Mouse (Mus musculus): ENCODE data around the gene Prpf3. TPM values are rescaled to one million over a fixed set of nuclear protein-coding genes. Genes with fewer than 3 reads are reported as not detected.
"Not testable (repeated sequence)": the region's sequence is repeated elsewhere in the genome, so short reads cannot be mapped to it uniquely, and the experiment has no call there.

The Prpf3 gene
- polyA plus RNA-seq, 1 experiment, result 100 TPM

GRCm38 (mm10) chr3:95808384-95808783 lies 47.3 kb downstream of the Prpf3 start:
- H3K4me3 ChIP-seq (ENCODE audit: low read depth, low read length), result no peak overlapping the region
- no peaks in the 10 kb centered on the region for H3K9me3 ChIP-seq (replicated peaks; ENCODE audit: control insufficient read depth, insufficient read depth, low read length, poor library complexity, severe bottlenecking)
- H3K36me3 ChIP-seq (ENCODE audit: control insufficient read depth, insufficient read depth, low read length, poor library complexity, severe bottlenecking), result peaks cover 3% of the 10 kb centered on the region
- no peak overlapping the region for H3K9ac ChIP-seq (ENCODE audit: low read depth, poor library complexity, severe bottlenecking)
- no peaks in the 10 kb centered on the region for H3K27me3 ChIP-seq (ENCODE audit: control insufficient read depth, insufficient read depth, low read length, poor library complexity, severe bottlenecking)
- H3K4me1 ChIP-seq (ENCODE audit: control insufficient read depth, insufficient read depth, low read length), result no peaks in the 10 kb centered on the region
- no peak for TF ChIP-seq EP300 (IDR thresholded peaks at IDR 0.05; ENCODE audit: insufficient read depth, low read depth, low read length)
- TF ChIP-seq CTCF (IDR thresholded peaks at IDR 0.05; ENCODE audit: low read depth, low read length), result no peak
- no peak for TF ChIP-seq POLR2A (IDR thresholded peaks at IDR 0.05; ENCODE audit: insufficient read depth, low read length)
- no peak overlapping the region for H3K27ac ChIP-seq (ENCODE audit: insufficient read depth, low read length)

DNA sequence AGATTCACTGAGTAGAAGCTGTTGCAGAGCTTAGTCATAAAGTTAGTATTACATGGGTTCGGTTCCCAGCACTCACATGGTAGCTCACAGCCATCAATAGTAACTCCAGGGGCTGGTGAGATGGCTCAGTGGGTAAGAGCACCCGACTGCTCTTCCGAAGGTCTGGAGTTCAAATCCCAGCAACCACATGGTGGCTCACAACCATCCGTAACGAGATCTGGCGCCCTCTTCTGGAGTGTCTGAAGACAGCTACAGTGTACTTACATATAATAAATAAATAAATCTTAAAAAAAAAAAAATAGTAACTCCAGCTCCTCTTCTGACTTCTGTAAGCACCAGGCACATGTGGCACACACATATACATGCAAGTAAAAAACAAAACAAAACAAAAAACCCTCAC lies 48.1 kb downstream of the Prpf3 start:
- not testable (repeated sequence) for H3K9me3 ChIP-seq (replicated peaks; ENCODE audit: control insufficient read depth, insufficient read depth, low read length, poor library complexity, severe bottlenecking); H3K36me3 ChIP-seq (ENCODE audit: control insufficient read depth, insufficient read depth, low read length, poor library complexity, severe bottlenecking); H3K27ac ChIP-seq (ENCODE audit: insufficient read depth, low read length); H3K4me3 ChIP-seq (ENCODE audit: low read depth, low read length); H3K4me1 ChIP-seq (ENCODE audit: control insufficient read depth, insufficient read depth, low read length); H3K9ac ChIP-seq (ENCODE audit: low read depth, poor library complexity, severe bottlenecking); H3K27me3 ChIP-seq (ENCODE audit: control insufficient read depth, insufficient read depth, low read length, poor library complexity, severe bottlenecking)

DNA sequence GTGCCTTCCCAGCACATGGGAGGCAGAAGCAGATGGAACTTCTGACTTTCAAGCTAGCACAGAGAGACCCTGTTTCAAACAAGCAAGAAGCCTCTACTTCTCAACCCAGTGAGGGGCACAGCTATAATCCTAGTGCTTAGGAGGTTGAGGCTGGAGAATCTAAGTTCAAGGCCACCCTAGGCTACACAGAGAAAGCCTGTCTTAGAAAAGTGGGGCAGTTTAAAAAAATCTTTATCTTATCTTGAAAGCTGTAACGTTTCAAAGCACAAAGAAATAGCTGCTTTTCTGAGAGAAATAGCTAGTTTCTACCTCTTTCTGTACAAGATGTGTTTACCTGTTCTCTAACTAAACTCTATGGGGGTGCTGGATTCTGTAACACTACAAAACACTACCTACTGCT lies 49.0 kb downstream of the Prpf3 start:
- no peaks in the 10 kb centered on the region for H3K4me1 ChIP-seq (ENCODE audit: control insufficient read depth, insufficient read depth, low read length)
- H3K27ac ChIP-seq (ENCODE audit: insufficient read depth, low read length), result no peak overlapping the region
- no peak overlapping the region for H3K9ac ChIP-seq (ENCODE audit: low read depth, poor library complexity, severe bottlenecking)
- TF ChIP-seq POLR2A (IDR thresholded peaks at IDR 0.05; ENCODE audit: insufficient read depth, low read length), result no peak
- TF ChIP-seq CTCF (IDR thresholded peaks at IDR 0.05; ENCODE audit: low read depth, low read length), result no peak
- TF ChIP-seq EP300 (IDR thresholded peaks at IDR 0.05; ENCODE audit: insufficient read depth, low read depth, low read length), result no peak
- H3K4me3 ChIP-seq (ENCODE audit: low read depth, low read length), result no peak overlapping the region
- no peaks in the 10 kb centered on the region for H3K9me3 ChIP-seq (replicated peaks; ENCODE audit: control insufficient read depth, insufficient read depth, low read length, poor library complexity, severe bottlenecking)
- peaks cover 3% of the 10 kb centered on the region for H3K36me3 ChIP-seq (ENCODE audit: control insufficient read depth, insufficient read depth, low read length, poor library complexity, severe bottlenecking)
- no peaks in the 10 kb centered on the region for H3K27me3 ChIP-seq (ENCODE audit: control insufficient read depth, insufficient read depth, low read length, poor library complexity, severe bottlenecking)

DNA sequence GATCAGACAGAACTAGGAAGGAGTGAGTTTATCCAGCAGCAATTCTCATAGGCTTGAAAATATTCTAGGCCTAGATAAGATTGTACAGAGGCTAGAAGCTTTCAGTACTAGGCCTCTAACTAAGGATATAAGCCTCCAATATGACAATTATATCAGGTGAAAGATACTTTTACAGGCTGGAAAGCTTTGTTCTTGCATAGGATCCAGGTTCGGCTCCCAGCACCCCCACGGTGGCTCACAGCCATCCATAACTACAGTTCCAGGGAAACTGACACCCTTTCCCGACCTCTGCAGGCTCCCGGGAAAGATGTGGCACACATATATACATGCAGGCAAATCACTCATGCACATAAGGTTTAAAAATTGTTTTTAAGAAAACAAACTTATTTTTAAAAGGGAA lies 51.8 kb downstream of the Prpf3 start:
- TF ChIP-seq POLR2A (IDR thresholded peaks at IDR 0.05; ENCODE audit: insufficient read depth, low read length), result no peak
- TF ChIP-seq CTCF (IDR thresholded peaks at IDR 0.05; ENCODE audit: low read depth, low read length), result no peak
- no peak for TF ChIP-seq EP300 (IDR thresholded peaks at IDR 0.05; ENCODE audit: insufficient read depth, low read depth, low read length)
- H3K36me3 ChIP-seq (ENCODE audit: control insufficient read depth, insufficient read depth, low read length, poor library complexity, severe bottlenecking), result peaks cover 3% of the 10 kb centered on the region; the same call in 1 of the 2 replicates

GRCm38 (mm10) chr3:95798756-95799155 lies 56.9 kb downstream of the Prpf3 start:
- TF ChIP-seq EP300 (IDR thresholded peaks at IDR 0.05; ENCODE audit: insufficient read depth, low read depth, low read length), result no peak
- TF ChIP-seq POLR2A (IDR thresholded peaks at IDR 0.05; ENCODE audit: insufficient read depth, low read length), result no peak
- TF ChIP-seq CTCF (IDR thresholded peaks at IDR 0.05; ENCODE audit: low read depth, low read length), result no peak
- H3K27me3 ChIP-seq (ENCODE audit: control insufficient read depth, insufficient read depth, low read length, poor library complexity, severe bottlenecking), result no peaks in the 10 kb centered on the region
- H3K4me1 ChIP-seq (ENCODE audit: control insufficient read depth, insufficient read depth, low read length), result peaks cover 2% of the 10 kb centered on the region
- no peaks in the 10 kb centered on the region for H3K9me3 ChIP-seq (replicated peaks; ENCODE audit: control insufficient read depth, insufficient read depth, low read length, poor library complexity, severe bottlenecking)
- no peaks in the 10 kb centered on the region for H3K36me3 ChIP-seq (ENCODE audit: control insufficient read depth, insufficient read depth, low read length, poor library complexity, severe bottlenecking)
- no peak overlapping the region for H3K9ac ChIP-seq (ENCODE audit: low read depth, poor library complexity, severe bottlenecking)
- H3K27ac ChIP-seq (ENCODE audit: insufficient read depth, low read length), result no peak overlapping the region
- no peak overlapping the region for H3K4me3 ChIP-seq (ENCODE audit: low read depth, low read length)

More for the DNA sequence above, 51.8 kb downstream of the Prpf3 start:
- no peak overlapping the region for H3K27ac ChIP-seq (ENCODE audit: insufficient read depth, low read length)
- H3K9ac ChIP-seq (ENCODE audit: low read depth, poor library complexity, severe bottlenecking), result no peak overlapping the region
- H3K4me1 ChIP-seq (ENCODE audit: control insufficient read depth, insufficient read depth, low read length), result no peaks in the 10 kb centered on the region
- H3K9me3 ChIP-seq (replicated peaks; ENCODE audit: control insufficient read depth, insufficient read depth, low read length, poor library complexity, severe bottlenecking), result no peaks in the 10 kb centered on the region
- no peak overlapping the region for H3K4me3 ChIP-seq (ENCODE audit: low read depth, low read length)
- no peaks in the 10 kb centered on the region for H3K27me3 ChIP-seq (ENCODE audit: control insufficient read depth, insufficient read depth, low read length, poor library complexity, severe bottlenecking)

DNA sequence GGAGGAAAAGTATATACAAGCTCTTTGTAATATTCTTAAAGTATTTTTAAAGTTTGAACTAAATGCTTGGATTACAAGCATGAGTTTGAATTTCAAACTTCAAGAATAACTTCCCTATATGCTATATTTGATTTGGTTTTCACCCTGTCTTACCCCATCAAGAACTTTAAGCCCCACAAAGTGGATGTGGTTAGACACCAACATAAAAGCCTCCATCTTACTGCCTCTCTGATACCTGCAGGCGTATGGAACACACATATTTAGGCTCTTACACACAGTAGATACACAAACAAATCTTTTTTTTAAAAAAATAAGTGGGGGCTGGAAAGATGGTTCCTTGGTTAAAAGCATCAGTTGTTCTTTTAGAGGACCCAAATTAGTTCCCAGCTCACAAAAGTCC lies 61.4 kb downstream of the Prpf3 start:
- no peaks in the 10 kb centered on the region for H3K36me3 ChIP-seq (ENCODE audit: control insufficient read depth, insufficient read depth, low read length, poor library complexity, severe bottlenecking)
- H3K4me1 ChIP-seq (ENCODE audit: control insufficient read depth, insufficient read depth, low read length), result peaks cover 2% of the 10 kb centered on the region
- H3K9me3 ChIP-seq (replicated peaks; ENCODE audit: control insufficient read depth, insufficient read depth, low read length, poor library complexity, severe bottlenecking), result no peaks in the 10 kb centered on the region
- no peaks in the 10 kb centered on the region for H3K27me3 ChIP-seq (ENCODE audit: control insufficient read depth, insufficient read depth, low read length, poor library complexity, severe bottlenecking)
- no peak overlapping the region for H3K27ac ChIP-seq (ENCODE audit: insufficient read depth, low read length)
- no peak overlapping the region for H3K9ac ChIP-seq (ENCODE audit: low read depth, poor library complexity, severe bottlenecking)
- TF ChIP-seq POLR2A (IDR thresholded peaks at IDR 0.05; ENCODE audit: insufficient read depth, low read length) (no peak), CTCF (IDR thresholded peaks at IDR 0.05; ENCODE audit: low read depth, low read length) (no peak), EP300 (IDR thresholded peaks at IDR 0.05; ENCODE audit: insufficient read depth, low read depth, low read length) (no peak)
- H3K4me3 ChIP-seq (ENCODE audit: low read depth, low read length), result no peak overlapping the region

Data from ES-Bruce4 (cell line).